Mouse (Mus musculus): Measurements from ENCODE around the gene Gm16503. TPM values are rescaled to one million over a fixed set of nuclear protein-coding genes. Genes with fewer than 3 reads are reported as not detected.

The Gm16503 gene
- polyA plus RNA-seq (2017; shearing (Covaris generic)) = 1 to 10 TPM in 1 of 2 experiments, under 1 TPM in 1; 0.42 to 4.0 TPM

GRCm38 (mm10) chr4:147539918-147540317, at the start of gene Gm16503:
Gene Gm16503, plus strand, starts transcription at chr4:147540218.

GRCm38 (mm10) chr4:147492117-147492516, 47.9 kb upstream of the Gm16503 start, which contains the start of gene Zfp982:
Gene Zfp982, plus strand, starts transcription at chr4:147492417.

GRCm38 (mm10) chr4:147553071-147553470, 13.1 kb downstream of the Gm16503 start, which contains the start of gene Zfp985:
Gene Zfp985, plus strand, starts transcription at chr4:147553277.

Other genes starting within 250 kb of the Gm16503 start
- 1 to 10 TPM; 1.2 to 2.6 TPM for gene Zfp988, start 234.5 kb upstream of the Gm16503 start, polyA plus RNA-seq (2017; shearing (Covaris generic))
- under 1 TPM in 1 of 2 experiments, not detected in 1; 0.22 TPM for gene Zfp978, start 178.9 kb upstream of the Gm16503 start, polyA plus RNA-seq (2017; shearing (Covaris generic))
- gene Zfp982, start 47.8 kb upstream of the Gm16503 start, polyA plus RNA-seq (2017; shearing (Covaris generic)) = 1 to 10 TPM in 1 of 2 experiments, under 1 TPM in 1; 0.45 to 1.3 TPM
- 1 to 10 TPM; 1.1 to 2.6 TPM for gene Zfp985, start 13.1 kb downstream of the Gm16503 start, polyA plus RNA-seq (2017; shearing (Covaris generic))
- gene Zfp979, start 102.3 kb downstream of the Gm16503 start, polyA plus RNA-seq (2017; shearing (Covaris generic)) = 1 to 10 TPM; 1.5 to 3.8 TPM
- gene Zfp534, start 162.3 kb downstream of the Gm16503 start, polyA plus RNA-seq (2017; shearing (Covaris generic)) = 1 to 10 TPM in 1 of 2 experiments, under 1 TPM in 1; 0.43 to 1.1 TPM

All from inflammation-experienced regulatory T-cells (primary cell).